Mouse (Mus musculus) urinary bladder, postnatal 10 days (tissue): ENCODE results near the gene Pex10.

ENCODE experiments used
- DNase-seq: peaks from one replicate; pipeline ENCODE4 v3.0.0; 2022; ENCODE audit warnings: low spot score

Pex10 gene

DNA sequence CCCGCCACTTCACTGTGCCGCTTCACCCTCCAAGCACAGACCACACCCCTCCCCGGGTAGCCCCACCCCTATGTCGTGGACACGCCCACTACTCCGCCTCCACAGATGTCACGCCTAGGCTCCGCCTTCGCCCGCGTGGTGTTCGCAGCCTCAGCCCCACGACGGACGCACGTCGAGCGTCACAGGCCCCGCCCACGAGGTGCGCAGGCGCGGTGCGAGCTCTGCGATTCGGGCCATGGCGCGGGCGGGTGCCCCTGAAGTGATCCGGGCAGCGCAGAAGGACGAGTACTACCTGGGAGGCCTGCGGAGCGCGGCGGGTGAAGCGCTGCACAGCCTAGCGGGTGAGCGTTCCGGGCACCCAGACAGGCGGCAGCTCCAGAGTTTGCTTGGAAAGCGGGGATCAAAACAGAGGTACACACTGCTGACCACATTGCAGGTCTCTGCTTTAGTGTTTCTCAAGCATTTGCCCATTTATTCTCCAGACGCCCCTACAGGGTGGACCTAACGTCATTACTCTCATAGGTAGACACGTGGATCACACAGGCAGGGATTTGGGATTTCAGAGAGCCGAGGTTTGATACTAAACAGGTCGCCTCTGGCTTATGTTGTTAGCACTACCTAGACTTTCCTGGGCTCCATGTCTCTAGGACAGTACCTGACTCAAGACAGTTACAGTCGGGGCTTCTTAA lies at the start of gene Pex10:
TSS of gene Pex10 (plus strand) at position 183 of the 689 bp plus-strand sequence.
- DNase-seq: peak; percentile 92

DNA sequence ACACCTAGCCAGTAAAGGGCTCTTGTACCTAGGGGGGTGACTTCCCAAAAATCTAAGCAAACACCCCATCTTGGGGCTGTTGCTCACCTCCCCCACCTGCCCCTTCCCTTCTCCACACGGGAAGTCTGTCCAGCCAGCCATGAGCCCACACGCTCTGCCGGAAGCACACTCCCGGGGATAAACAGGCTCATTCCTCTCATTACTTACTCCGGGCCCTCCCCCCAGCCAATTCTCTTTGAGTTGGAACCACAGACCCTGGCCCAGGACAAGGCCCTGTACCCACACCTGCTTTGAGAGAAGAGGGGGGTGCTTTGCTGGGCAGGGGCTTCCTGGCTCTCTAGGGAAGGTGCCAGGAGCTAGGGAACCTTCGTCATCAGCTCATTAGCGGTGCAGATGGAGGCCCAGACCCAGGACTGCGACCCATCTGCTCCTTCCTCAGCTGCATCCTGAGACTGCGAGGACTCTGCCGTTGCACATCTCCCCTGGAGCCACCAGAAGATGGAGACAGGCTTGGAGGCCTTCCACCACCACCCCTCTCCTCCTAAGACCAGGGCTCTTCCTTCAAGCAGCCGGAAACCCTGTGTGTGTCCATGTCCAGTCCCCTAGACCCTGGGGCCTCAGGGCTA lies 49.5 kb upstream of the Pex10 start:
- DNase-seq: no peak

DNA sequence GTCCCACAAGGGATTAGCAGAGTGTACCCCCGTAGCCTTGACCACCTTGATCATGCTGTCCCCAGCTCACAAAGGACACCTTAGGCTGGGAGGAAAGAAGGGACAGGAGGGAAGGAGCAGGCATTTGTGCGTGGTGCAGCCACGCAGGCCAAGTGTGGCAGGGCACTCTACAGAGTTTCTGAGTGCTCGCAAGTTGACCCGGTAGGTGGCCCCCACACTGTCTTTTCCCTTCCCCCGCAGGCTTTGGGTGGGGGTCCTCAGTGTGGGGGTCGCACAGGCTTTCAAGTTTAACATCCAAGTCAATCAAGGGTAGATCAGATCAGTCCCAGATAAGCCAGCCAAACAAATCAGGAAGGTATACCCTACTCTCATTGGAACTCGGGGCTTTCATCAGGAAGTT lies 48.8 kb upstream of the Pex10 start:
- DNase-seq: no peak

DNA sequence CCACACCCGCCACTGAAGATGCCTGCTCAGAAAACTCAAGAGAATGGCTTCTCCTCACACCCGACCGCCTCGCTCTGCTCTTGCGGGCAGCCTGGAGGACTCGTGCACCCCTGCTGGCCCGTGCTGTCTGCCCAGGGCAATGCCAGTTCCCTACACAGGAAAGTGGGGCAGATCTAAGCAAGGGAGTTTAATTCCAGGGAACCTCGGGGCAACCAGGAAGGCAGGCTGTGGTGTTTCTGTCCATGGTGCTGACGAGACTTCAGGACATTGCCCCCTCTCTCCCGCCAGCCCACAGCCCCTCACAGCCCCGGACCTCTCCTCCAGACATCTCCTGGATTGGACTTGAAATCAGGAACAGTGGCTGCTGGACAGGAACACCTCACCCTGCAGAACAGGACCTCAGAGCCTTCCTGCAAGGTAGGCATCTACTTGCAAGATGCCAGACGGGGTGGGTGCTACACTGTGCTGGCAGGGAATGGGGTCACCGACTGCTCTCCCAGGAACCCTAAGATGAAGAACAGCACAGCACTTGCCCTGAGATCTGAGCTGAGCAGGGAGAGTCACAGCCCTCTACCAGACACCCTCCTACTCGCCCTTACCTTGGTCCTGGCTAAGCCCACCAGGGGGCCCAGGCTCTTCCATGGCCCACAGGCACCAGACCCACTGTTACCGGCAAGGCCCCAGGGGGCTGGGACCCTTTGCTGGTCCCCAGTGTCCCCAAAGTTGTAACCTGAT lies 48.0 kb upstream of the Pex10 start:
- no peak for DNase-seq

DNA sequence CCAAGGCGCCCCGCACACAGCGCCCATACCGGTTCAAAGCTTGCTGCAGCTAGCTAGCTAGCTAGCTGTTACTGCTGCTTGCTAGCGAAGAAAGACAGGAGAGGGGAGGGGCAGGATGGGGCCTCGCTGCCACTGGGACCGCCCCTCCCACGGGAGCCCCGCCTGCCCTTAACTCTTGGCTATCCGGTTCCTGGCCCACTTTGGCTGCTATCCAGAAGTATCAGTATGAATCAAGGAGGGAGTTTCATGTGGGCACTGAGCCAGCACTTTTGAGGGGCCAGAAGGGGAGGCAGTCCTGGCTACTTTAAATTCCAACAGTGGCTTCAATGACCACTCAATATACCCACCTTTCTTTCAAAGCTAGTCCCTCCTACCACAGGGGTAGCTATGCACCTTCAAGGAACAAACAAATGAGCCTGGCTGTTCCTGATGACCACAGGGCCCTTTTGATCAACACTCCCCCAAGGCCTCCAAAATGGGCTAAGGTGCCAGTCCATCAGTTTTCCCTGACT lies 47.4 kb upstream of the Pex10 start:
- no peak for DNase-seq

DNA sequence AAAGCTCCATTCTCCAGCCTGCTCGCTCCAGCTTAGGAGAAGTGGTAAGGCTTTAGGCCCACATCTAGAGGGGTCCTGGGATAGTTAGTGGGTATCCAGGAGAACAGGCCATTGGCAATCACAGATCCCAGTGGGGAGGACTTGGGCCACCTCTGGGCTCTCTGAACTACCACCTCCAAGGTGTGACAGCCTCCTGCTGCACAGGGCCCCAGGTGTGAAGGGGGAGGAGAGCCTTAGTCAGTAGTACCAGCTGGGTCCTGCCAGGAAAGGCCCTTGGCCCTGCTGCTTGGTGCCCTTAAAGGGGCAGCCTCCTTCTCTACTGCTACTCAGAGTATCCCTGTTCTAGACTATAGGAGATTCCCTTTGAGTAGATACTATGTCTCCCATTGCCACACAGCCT lies 46.7 kb upstream of the Pex10 start:
- no peak for DNase-seq

DNA sequence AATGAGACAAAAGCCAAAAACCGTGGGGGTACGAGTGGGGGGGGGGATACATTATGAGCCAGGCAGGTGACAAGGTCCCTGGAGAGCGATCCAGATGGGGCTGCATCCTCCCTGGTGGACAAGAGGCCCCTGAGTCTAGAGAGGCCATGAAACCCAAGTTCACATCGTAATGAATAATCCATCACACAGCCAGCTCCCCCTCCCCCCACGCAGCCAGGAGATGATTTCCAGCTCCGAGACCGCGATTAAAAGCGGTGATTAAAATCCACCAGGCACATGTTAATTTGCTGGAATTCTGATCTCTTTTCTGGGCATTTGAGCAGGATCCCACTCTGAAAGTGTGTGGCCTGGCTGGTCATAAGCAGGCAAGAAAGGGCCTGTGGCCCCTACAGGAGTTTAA lies 46.0 kb upstream of the Pex10 start:
- no peak for DNase-seq

DNA sequence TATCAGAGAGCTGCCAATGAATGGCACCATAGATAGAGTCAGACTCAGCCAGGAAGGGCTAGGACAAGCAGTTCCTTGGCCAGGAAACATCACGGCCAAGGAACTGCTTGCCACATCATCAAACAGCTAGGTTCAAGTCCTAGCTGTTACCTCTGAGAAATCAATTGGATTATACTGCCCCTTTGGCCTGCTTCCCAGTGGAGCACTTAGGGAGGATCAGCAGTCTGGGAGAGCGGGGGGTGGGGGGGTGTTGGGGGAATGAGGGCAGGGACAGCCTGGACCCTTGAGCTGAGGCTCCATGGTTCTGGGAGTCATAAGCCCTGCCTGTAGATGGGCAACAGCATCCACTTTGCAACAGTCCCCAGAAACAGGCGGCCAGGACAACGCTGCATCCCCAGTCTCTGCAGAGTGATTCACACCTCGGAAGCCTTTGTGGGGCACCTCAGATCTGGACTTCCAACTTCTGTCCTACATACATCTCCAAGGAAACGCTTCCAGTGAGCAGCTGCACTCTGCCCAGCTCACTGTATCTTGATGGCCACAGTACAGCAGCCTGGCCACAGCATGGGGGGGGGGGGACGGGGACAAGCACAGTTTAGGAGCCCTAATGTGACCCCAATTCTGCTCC lies 44.5 kb upstream of the Pex10 start:
- DNase-seq: no peak

DNA sequence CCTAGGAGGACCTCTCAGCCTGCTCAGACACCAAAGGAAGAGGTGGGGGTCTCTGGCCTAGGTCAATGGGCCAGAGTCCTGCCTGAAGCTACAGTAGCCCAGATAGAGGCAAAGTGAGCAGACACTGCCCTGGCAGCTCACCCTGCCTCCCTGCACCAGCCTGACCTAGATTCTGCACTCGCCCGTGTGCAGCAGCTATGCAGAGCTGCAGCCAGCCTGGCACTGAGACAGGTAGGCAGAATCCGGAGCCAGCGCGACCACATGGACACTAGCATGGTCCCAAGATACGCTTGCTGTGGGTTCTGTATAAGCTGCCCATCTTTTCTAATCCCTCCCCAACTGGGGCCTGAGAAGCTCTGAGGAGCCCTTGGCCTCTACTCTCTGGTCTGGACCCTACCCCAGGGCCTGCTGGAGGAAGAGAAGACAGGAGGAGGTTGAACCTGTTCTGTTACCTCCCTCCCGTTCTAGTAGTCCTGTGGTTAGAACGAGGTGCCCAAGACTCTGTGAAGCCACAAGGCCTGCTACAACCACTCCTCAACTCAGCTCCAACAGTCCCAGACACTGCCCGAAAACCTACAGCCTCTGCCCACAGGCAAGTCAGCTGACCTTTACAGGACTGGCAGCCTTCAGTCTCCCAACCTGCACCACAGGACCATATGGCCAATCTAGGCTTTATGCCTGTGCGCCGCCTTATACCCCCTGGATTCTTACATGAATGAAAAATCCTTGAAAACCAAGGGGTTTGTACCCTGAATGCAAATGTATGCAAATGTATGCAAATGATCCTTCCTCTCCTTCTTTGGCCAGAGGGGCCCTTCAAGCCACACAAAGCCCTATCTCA lies 42.4 kb upstream of the Pex10 start:
- DNase-seq: no peak

DNA sequence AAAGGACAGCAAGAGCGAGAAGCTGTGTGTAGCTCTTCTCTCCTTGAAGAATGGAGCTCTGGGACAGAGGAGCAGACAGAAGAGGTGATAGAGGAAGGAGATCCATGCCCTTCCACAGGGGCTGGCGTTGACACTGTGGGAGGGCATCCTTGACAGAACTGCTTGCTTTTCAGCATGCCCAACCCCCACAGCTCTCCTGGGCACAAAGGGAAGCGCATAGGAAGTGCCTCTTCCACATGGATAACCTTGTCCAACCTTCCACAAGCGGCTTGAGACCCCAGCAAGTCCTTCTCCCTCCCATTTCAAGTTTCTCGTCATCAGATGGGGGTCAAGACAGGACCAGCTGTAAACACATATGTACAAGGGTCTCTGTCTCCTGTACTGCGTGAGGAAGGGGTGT lies 33.7 kb upstream of the Pex10 start:
- no peak for DNase-seq

DNA sequence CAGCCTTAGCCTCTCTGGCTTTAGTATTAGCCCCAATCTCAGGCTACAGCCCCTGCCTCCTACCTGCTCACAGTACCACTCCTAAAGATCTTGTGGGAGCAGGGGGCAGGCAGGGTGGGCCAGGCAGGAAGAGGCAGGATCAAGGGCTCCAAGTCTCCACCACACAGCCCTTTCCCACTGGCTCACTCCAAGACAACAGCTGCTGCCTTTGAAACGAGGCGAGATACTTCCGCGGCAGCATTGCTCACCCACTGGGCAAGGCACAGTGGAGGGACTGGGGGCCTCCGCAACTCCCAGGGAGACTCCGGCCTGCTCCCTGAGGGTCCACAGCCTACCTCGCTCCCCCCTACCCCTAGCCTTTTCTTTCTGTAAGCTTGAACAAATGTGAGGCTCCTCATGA lies 32.6 kb upstream of the Pex10 start:
- no peak for DNase-seq

DNA sequence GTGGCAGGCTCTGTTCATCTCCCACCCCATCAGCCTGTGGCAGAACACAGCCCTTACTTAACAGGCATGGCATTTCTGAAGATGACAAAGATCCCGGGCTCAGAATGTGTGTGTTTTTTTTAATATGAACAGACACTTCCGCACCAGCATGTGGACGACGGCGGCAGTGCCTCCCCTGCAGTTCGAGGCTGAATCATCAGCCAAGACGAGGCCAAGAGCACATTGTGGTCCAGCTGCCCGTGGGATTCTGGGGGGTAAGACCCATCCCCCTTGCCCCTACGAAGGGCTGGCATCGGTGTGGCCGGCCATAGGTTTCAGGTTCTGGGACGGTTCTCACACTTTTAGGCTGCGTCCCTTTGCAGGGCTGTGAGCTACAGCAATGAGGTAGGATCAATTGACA lies 32.0 kb upstream of the Pex10 start:
- DNase-seq: no peak

DNA sequence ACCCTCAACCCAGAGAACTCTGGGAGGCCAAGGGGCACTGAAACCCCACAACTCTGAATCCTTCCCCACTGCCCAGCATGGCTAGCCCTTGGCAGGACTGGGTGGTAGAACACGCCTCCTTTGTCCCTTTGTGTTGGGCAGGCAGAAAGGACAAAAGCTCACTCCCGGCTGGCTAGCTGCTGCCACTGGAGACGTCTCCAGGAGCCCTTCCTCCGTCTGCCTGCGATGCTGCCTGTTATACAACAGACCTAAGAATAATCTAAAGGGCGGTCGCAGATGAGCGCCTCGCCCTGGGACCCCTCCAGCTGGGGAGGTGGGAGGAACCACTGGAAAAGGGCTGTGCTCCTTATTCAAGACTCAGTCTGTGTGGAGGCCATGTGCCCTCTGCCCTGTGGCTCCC lies 26.6 kb upstream of the Pex10 start:
- no peak for DNase-seq

DNA sequence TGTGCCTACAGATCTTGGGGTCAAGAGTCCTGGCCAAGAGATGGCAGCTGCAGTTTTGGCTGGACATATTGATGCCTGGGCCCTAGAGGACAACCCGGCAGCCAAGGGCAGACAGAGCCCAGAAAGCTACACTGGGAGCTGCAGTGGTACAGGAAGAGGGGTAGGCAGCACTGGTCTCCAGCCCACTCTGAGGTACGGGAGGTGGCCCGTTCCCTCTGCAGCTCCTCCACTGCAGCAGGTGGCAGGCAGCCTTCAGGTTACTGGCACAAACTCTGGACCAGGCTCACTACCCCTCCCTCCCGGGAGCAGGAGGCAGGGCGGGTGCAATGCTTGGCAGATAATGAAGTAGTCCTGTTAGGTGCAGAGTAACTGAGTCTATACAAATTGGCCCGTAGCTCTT lies 26.1 kb upstream of the Pex10 start:
- no peak for DNase-seq

DNA sequence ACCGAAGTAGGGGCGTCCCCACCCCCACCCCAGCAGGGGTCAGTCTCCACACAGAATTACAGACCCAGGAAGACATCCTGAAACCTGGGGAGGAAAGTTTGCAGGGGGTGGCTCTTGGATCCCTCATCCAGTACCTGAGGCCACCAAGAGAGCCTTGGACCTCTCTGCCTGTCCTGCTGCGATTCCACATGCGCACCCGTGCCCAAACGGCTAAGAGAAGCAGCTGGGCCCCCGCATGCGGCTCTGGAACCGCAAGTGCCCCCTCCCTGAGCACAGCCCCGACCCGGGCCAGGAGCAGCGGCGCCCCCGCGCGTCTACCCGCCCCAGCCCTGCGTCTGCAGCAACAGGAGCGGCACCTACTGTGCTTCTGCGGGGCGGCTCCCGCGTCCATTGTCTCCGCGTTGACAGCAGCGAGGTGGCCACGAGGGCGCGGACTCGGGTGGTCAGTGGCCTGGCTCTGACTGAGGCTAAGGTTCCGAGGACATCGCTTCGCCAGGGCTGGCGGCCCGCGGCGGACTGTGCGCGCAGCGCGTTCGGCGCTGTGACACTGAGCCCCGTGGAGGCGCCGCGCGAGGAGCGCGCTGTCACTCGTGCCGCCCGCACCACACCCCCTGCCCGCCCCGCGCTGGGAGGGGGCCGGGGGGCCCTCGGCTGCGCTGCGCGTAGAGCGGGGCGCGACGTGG lies 24.1 kb upstream of the Pex10 start:
- no peak for DNase-seq

DNA sequence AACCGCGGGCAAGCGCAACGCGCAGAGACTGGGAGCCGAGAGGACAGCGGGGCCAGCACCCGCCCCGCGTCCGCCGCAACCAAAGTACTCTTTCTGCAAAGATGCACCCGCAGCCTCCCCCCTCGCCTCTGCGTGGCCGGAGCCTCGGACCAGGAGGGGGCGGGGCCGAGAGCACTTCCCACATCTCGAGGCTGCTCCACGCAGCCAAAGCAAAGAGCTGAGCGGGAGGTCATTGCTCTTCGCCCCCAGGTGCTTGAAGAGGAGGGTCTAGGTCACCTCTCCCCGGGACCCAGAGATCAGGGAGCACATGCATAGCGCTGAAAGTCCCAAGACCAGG lies 23.6 kb upstream of the Pex10 start:
- no peak for DNase-seq

DNA sequence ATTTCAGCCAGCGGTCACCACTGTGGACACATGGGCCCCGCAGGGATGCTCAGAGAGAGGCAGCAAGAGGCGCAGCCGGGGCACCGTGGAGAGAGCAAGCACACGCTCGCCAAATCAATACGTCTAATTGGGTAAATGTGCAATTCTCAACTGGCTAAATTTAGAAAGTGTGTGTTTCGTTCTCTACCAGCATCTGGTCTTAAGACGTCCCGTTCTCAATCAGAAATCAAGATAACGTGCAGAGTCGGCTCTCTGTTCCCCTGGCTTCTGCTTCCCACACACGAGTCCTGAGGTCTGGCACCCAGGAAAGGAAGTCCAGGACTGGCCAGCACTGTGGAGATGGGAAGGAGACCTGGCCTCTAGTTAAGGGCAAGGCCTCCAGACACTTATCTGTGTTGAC lies 20.2 kb upstream of the Pex10 start:
- no peak for DNase-seq

DNA sequence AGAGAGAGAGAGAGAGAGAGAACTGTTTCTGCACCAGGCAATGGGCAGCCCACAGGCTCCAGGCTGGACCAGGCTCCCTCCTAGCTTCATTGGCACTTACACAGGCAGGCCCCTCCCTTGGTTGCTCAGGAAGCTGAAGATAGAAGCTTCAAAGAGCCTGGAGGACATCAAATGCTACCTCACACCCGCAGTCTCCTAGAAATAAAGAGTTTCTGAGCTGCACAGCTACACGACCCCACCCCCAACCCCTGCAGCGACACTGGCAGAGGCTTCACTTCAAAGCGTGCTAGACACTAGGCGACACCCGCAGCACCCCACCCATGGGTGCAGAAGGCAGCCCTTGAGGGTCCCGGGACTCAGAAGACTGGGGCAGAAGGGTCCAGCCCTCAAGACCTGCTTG lies 16.7 kb upstream of the Pex10 start:
- DNase-seq: no peak

DNA sequence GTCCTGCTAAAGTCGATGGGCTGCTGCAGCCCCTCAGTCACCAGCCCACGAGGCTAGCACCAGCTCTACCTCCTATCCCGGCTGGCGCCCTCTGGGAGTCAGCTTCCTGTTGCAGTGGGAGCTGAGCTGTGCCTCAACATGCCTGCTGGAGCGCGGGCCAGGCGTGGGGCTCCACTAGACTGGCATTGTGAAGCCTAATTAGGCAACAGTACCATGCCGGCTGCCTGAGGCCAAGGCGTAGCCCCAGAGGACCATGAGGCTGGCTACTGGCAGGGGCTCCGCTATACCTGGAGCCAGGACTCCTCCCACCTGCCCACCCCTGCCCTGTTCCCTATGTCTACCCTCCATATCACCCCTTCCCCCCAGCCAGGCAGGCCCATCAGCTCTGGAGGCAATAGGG lies 10.1 kb upstream of the Pex10 start, which contains the start of gene Plch2:
TSS of gene Plch2 (minus strand) at position 61 of the 400 bp plus-strand sequence.
- DNase-seq: no peak

DNA sequence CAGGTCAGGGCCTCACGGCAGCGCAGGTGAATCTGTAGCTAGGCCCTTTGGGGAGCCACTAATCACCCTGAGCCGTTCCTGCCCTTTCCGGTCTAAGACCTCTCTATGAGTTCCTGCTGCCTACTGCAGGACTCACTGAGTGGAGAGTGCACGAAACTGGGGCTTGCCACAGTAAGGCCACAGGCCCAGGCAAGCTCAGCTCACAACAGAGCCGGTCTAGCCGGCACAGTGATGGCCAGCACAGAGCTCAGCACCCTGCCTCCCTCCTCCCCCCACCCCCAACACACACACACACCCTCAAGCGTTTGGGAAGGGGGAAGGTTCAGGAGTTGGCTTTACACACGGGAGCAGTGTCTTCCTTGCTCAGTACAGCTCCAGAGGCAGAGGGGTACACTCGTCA lies 8.5 kb upstream of the Pex10 start:
- DNase-seq: no peak

DNA sequence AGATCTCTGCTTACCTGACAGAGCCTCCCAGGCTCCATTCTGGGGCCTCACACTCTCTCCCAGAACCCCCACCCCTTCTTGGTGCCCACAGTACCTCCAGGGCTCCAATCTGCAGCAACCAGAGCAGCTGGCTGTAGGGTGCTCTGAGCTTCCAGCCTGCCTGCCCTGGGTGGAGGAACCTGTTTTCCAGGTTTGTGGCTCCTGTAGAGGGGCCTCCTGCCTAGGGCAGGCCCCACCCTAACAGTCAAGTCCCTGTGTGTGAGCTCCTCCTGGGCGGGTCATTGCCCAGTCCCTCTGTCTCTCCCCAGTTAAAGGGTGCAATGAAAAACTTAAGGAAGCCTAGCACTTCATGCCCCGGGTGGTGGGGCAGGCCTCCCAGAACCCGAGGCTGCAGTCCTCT lies 2.9 kb upstream of the Pex10 start:
- no peak for DNase-seq
